Mouse (Mus musculus): ENCODE measurements around the gene Btg3. TPM values are rescaled to one million over a fixed set of nuclear protein-coding genes. Genes with fewer than 3 reads are reported as not detected.

The Btg3 gene
- polyA plus RNA-seq, 1 experiment, result 1.2 TPM

GRCm38 (mm10) chr16:78327562-78327961 is 49.4 kb downstream of the Btg3 start:
- Histone ChIP-seq H3K4me1 (ENCODE audit: control insufficient read depth) (no peaks in the 10 kb centered on the region), H3K4me3 (replicated peaks) (no peak overlapping the region), H3K36me3 (ENCODE audit: control insufficient read depth) (no peaks in the 10 kb centered on the region; the same call in 1 of the 2 replicates), H3K9me3 (ENCODE audit: control insufficient read depth, low read length) (no peaks in the 10 kb centered on the region), H3K27me3 (ENCODE audit: control insufficient read depth) (no peaks in the 10 kb centered on the region)
- TF ChIP-seq TAL1 (IDR thresholded peaks at IDR 0.05; ENCODE audit: low read length) (no peak), GATA1 (IDR thresholded peaks at IDR 0.05; ENCODE audit: low read length) (no peak)

- Histone ChIP-seq H3K36me3 (ENCODE audit: control insufficient read depth) (no peaks in the 10 kb centered on the region; the same call in 1 of the 2 replicates), H3K4me1 (ENCODE audit: control insufficient read depth) (no peaks in the 10 kb centered on the region), H3K4me3 (replicated peaks) (no peak overlapping the region), H3K9me3 (ENCODE audit: control insufficient read depth, low read length) (no peaks in the 10 kb centered on the region), H3K27me3 (ENCODE audit: control insufficient read depth) (no peaks in the 10 kb centered on the region)
- TF ChIP-seq TAL1 (IDR thresholded peaks at IDR 0.05; ENCODE audit: low read length) (no peak), GATA1 (IDR thresholded peaks at IDR 0.05; ENCODE audit: low read length) (no peak)
These were observed 50.8 kb downstream of the Btg3 start for GRCm38 (mm10) chr16:78325972-78326848.

- Histone ChIP-seq H3K4me3 (replicated peaks) (no peak overlapping the region), H3K4me1 (ENCODE audit: control insufficient read depth) (no peaks in the 10 kb centered on the region), H3K9me3 (ENCODE audit: control insufficient read depth, low read length) (no peaks in the 10 kb centered on the region), H3K27me3 (ENCODE audit: control insufficient read depth) (no peaks in the 10 kb centered on the region), H3K36me3 (ENCODE audit: control insufficient read depth) (no peaks in the 10 kb centered on the region)
- no peak for TF ChIP-seq GATA1 (IDR thresholded peaks at IDR 0.05; ENCODE audit: low read length)
- TF ChIP-seq TAL1 (IDR thresholded peaks at IDR 0.05; ENCODE audit: low read length), result no peak
These were observed 54.9 kb downstream of the Btg3 start for GRCm38 (mm10) chr16:78322140-78322539.

- Histone ChIP-seq H3K4me3 (replicated peaks) (no peak overlapping the region), H3K4me1 (ENCODE audit: control insufficient read depth) (no peaks in the 10 kb centered on the region), H3K36me3 (ENCODE audit: control insufficient read depth) (no peaks in the 10 kb centered on the region), H3K27me3 (ENCODE audit: control insufficient read depth) (no peaks in the 10 kb centered on the region), H3K9me3 (ENCODE audit: control insufficient read depth, low read length) (no peaks in the 10 kb centered on the region)
- TF ChIP-seq TAL1 (IDR thresholded peaks at IDR 0.05; ENCODE audit: low read length), result no peak
- TF ChIP-seq GATA1 (IDR thresholded peaks at IDR 0.05; ENCODE audit: low read length), result no peak
These were observed 55.4 kb downstream of the Btg3 start for GRCm38 (mm10) chr16:78321559-78321958.

- no peaks in the 10 kb centered on the region for H3K4me1 ChIP-seq (ENCODE audit: control insufficient read depth)
- H3K9me3 ChIP-seq (ENCODE audit: control insufficient read depth, low read length), result no peaks in the 10 kb centered on the region
- TF ChIP-seq TAL1 (IDR thresholded peaks at IDR 0.05; ENCODE audit: low read length) (no peak), GATA1 (IDR thresholded peaks at IDR 0.05; ENCODE audit: low read length) (no peak)
- no peaks in the 10 kb centered on the region for H3K36me3 ChIP-seq (ENCODE audit: control insufficient read depth)
- no peaks in the 10 kb centered on the region for H3K27me3 ChIP-seq (ENCODE audit: control insufficient read depth)
- no peak overlapping the region for H3K4me3 ChIP-seq (replicated peaks)
These were observed 57.3 kb downstream of the Btg3 start for GRCm38 (mm10) chr16:78319711-78320110.

GRCm38 (mm10) chr16:78317960-78318359 is 59.0 kb downstream of the Btg3 start:
- H3K4me3 ChIP-seq (replicated peaks), result no peak overlapping the region
- no peaks in the 10 kb centered on the region for H3K4me1 ChIP-seq (ENCODE audit: control insufficient read depth)
- no peaks in the 10 kb centered on the region for H3K9me3 ChIP-seq (ENCODE audit: control insufficient read depth, low read length)
- no peaks in the 10 kb centered on the region for H3K27me3 ChIP-seq (ENCODE audit: control insufficient read depth)
- H3K36me3 ChIP-seq (ENCODE audit: control insufficient read depth), result no peaks in the 10 kb centered on the region
- no peak for TF ChIP-seq GATA1 (IDR thresholded peaks at IDR 0.05; ENCODE audit: low read length)

- no peaks in the 10 kb centered on the region for H3K36me3 ChIP-seq (ENCODE audit: control insufficient read depth)
These were observed 60.1 kb downstream of the Btg3 start for GRCm38 (mm10) chr16:78316849-78317248.

GRCm38 (mm10) chr16:78314026-78314425 is 63.0 kb downstream of the Btg3 start:
- H3K4me1 ChIP-seq (ENCODE audit: control insufficient read depth), result no peaks in the 10 kb centered on the region
- no peaks in the 10 kb centered on the region for H3K9me3 ChIP-seq (ENCODE audit: control insufficient read depth, low read length)
- no peaks in the 10 kb centered on the region for H3K36me3 ChIP-seq (ENCODE audit: control insufficient read depth)
- no peak overlapping the region for H3K4me3 ChIP-seq (replicated peaks)
- TF ChIP-seq GATA1 (IDR thresholded peaks at IDR 0.05; ENCODE audit: low read length), result no peak
- no peak for TF ChIP-seq TAL1 (IDR thresholded peaks at IDR 0.05; ENCODE audit: low read length)
- no peaks in the 10 kb centered on the region for H3K27me3 ChIP-seq (ENCODE audit: control insufficient read depth)

More at GRCm38 (mm10) chr16:78316849-78317248, 60.1 kb downstream of the Btg3 start:
- TF ChIP-seq GATA1 (IDR thresholded peaks at IDR 0.05; ENCODE audit: low read length), result no peak
- TF ChIP-seq TAL1 (IDR thresholded peaks at IDR 0.05; ENCODE audit: low read length), result no peak
- no peaks in the 10 kb centered on the region for H3K4me1 ChIP-seq (ENCODE audit: control insufficient read depth)
- no peak overlapping the region for H3K4me3 ChIP-seq (replicated peaks)
- no peaks in the 10 kb centered on the region for H3K27me3 ChIP-seq (ENCODE audit: control insufficient read depth)
- H3K9me3 ChIP-seq (ENCODE audit: control insufficient read depth, low read length), result no peaks in the 10 kb centered on the region

- no peaks in the 10 kb centered on the region for H3K36me3 ChIP-seq (ENCODE audit: control insufficient read depth)
- no peak overlapping the region for H3K4me3 ChIP-seq (replicated peaks)
- H3K9me3 ChIP-seq (ENCODE audit: control insufficient read depth, low read length), result no peaks in the 10 kb centered on the region
- no peak for TF ChIP-seq GATA1 (IDR thresholded peaks at IDR 0.05; ENCODE audit: low read length)
- TF ChIP-seq TAL1 (IDR thresholded peaks at IDR 0.05; ENCODE audit: low read length), result no peak
- no peaks in the 10 kb centered on the region for H3K27me3 ChIP-seq (ENCODE audit: control insufficient read depth)
- H3K4me1 ChIP-seq (ENCODE audit: control insufficient read depth), result no peaks in the 10 kb centered on the region
These were observed 63.7 kb downstream of the Btg3 start for GRCm38 (mm10) chr16:78313135-78313887.
